In genomic region chr4:150605804-150606203, GRCm38 (mm10) we compare ENCODE assay signal across 12 mouse cellular contexts. TPM values are rescaled to one million over a fixed set of nuclear protein-coding genes. Genes with fewer than 3 reads are reported as not detected.
DNase-seq lines count a peak whose midpoint lies in the region; ATAC-seq and TF ChIP-seq lines count a peak whose summit lies in the region.
"Had no signal": no experiment of that assay in that cellular context is flagged by ENCODE, and none has a peak within 500 bp of the region (broad histone marks: within the 10 kb centered on the region; RNA-seq: fewer than 3 reads in every experiment).

No protein-coding gene starts in this region.

- H3K79me2 ChIP-seq in myocyte (ENCODE audit: control insufficient read depth, insufficient read depth) = peaks cover 13% of the 10 kb centered on the region

- H3K36me3 ChIP-seq in forebrain, embryonic 10.5 days (replicated peaks) = peaks cover 16% of the 10 kb centered on the region
- H3K36me3 ChIP-seq in hindbrain, embryonic 16.5 days (ENCODE audit: control insufficient read depth, insufficient read depth, low read length) = no peaks in the 10 kb centered on the region
- no peaks in the 10 kb centered on the region for H3K36me3 ChIP-seq in myocyte (ENCODE audit: control insufficient read depth, insufficient read depth)

- H3K27ac ChIP-seq in layer of hippocampus, adult 2 months = peak overlapping the region; percentile 86
- H3K27ac ChIP-seq in forebrain, embryonic 10.5 days = peak overlapping the region; percentile 74
- H3K27ac ChIP-seq in hindbrain, embryonic 16.5 days (ENCODE audit: low read depth, low read length) = peak overlapping the region; percentile 84

- no peak overlapping the region for H3K4me2 ChIP-seq in hindbrain, embryonic 16.5 days (ENCODE audit: low read length)
- no peak overlapping the region for H3K4me2 ChIP-seq in myocyte (ENCODE audit: low read depth)

- H3K9me3 ChIP-seq in forebrain, embryonic 10.5 days = no peaks in the 10 kb centered on the region
- H3K9me3 ChIP-seq in hindbrain, embryonic 16.5 days (ENCODE audit: control insufficient read depth, low read length) = no peaks in the 10 kb centered on the region

- 86% methylated on average over 3 of the region's 3 CpGs for WGBS in forebrain, embryonic 10.5 days
- 86% methylated on average over 3 of the region's 3 CpGs for WGBS in hindbrain, embryonic 16.5 days

- peaks cover 42% of the 10 kb centered on the region for H3K4me1 ChIP-seq in forebrain, embryonic 10.5 days
- H3K4me1 ChIP-seq in hindbrain, embryonic 16.5 days (ENCODE audit: control insufficient read depth, insufficient read depth, low read depth, low read length) = peaks cover 23% of the 10 kb centered on the region

- TF ChIP-seq POLR2A in myocyte (IDR thresholded peaks at IDR 0.05; ENCODE audit: insufficient read length, low read depth) = no peak

- H3K27me3 ChIP-seq in forebrain, embryonic 10.5 days (ENCODE audit: poor library complexity, severe bottlenecking) = no peaks in the 10 kb centered on the region
- H3K27me3 ChIP-seq in hindbrain, embryonic 16.5 days (replicated peaks; ENCODE audit: control insufficient read depth, insufficient read depth, low read length) = no peaks in the 10 kb centered on the region
- no peaks in the 10 kb centered on the region for H3K27me3 ChIP-seq in myocyte (ENCODE audit: control insufficient read depth, insufficient read depth, insufficient read length)

- ATAC-seq in hindbrain, embryonic 16.5 days = no peak
- no peak for ATAC-seq in erythroid progenitor cell, adult 5-6 weeks (replicated peaks; ENCODE audit: low FRiP score, poor library complexity, severe bottlenecking)
- ATAC-seq: CD4-positive, CD25-positive, alpha-beta regulatory T cell, adult 4 months; intestine, postnatal 0 days had no signal

- DNase-seq in layer of hippocampus, adult 2 months (ENCODE audit: low spot score in 2 of 2) = no peak
- DNase-seq in layer of hippocampus, postnatal 10 days (ENCODE audit: low spot score in 2 of 2) = no peak
- no peak for DNase-seq in forebrain, embryonic 10.5 days (ENCODE audit: extremely low spot score, low spot score)
- DNase-seq in gastrocnemius, postnatal 36 days = no peak
- no peak for DNase-seq in ovary, adult 18-20 months (ENCODE audit: low spot score)
- DNase-seq: lung, postnatal 14 days had no signal

- no peak overlapping the region for H3K9ac ChIP-seq in hindbrain, embryonic 16.5 days (ENCODE audit: low read depth, low read length)

- no peak overlapping the region for H3K4me3 ChIP-seq in layer of hippocampus, adult 2 months
- H3K4me3 ChIP-seq in forebrain, embryonic 10.5 days = peak overlapping the region; percentile 5; the same call in 1 of the 2 replicates
- no peak overlapping the region for H3K4me3 ChIP-seq in hindbrain, embryonic 16.5 days (ENCODE audit: low read length)
- H3K4me3 ChIP-seq in myocyte = no peak overlapping the region

- no peak overlapping the region for H3ac ChIP-seq in myocyte (ENCODE audit: control insufficient read depth, insufficient read length)

- TF ChIP-seq CTCF in layer of hippocampus, adult 2 months (conservative IDR thresholded peaks at IDR 0.05) = no peak

- intact Hi-C loops in gastrocnemius, postnatal 36 days (cut with DNase I) = no loop called here

TF ChIP-seq in myocyte, 11 proteins besides CTCF, POLR2A, EP300 and RAD21:
- peak; percentile 17 for TF ChIP-seq POLR2AphosphoS2 (IDR thresholded peaks at IDR 0.05; ENCODE audit: insufficient read length, low read depth)
- TF ChIP-seq SRF (IDR thresholded peaks at IDR 0.05; ENCODE audit: control insufficient read depth, insufficient read length, low read depth) = no peak
- TF ChIP-seq MAX (IDR thresholded peaks at IDR 0.05; ENCODE audit: low read depth) = no peak
- no peak for TF ChIP-seq REST (IDR thresholded peaks at IDR 0.05; ENCODE audit: insufficient read depth, insufficient read length)
- no peak for TF ChIP-seq MYOG (IDR thresholded peaks at IDR 0.05; ENCODE audit: control insufficient read depth in 1 of 3, insufficient read depth in 1 of 3, insufficient read length in 2 of 3, low read depth in 2 of 3)
- no peak for TF ChIP-seq USF1 (IDR thresholded peaks at IDR 0.05; ENCODE audit: low read depth)
- no peak for TF ChIP-seq E2F4 (IDR thresholded peaks at IDR 0.05; ENCODE audit: insufficient read depth)
TF ChIP-seq in myocyte: peak in this region for 1.

RNA-seq across cellular contexts. Expression of gene Slc45a1, which starts 46.2 kb away (rescaled TPM):
- 10 to 100 TPM; 39.7 to 40.1 TPM for total RNA-seq in layer of hippocampus, adult 2 months (2021)
- total RNA-seq in layer of hippocampus, postnatal 10 days (2021) = 10 to 100 TPM; 43.2 to 45.3 TPM
- 1.1 and 1.6 TPM in 2 replicates for polyA plus RNA-seq in forebrain, embryonic 10.5 days (2016; fragmentation: Nextera tagmentation; extraction: Ambion mirVana)
- 44.7 and 46.7 TPM in 2 replicates for polyA plus RNA-seq in hindbrain, embryonic 16.5 days (2015; fragmentation: Nextera tagmentation; extraction: Ambion mirVana)
- polyA plus RNA-seq in myocyte (2012; fragmentation: generic; extraction: Trizol) = not detected
- total RNA-seq in gastrocnemius, postnatal 36 days (2021) = not detected
- total RNA-seq in erythroid progenitor cell, adult 5-6 weeks (2015; ENCODE audit: low replicate concordance) = not detected in 2 replicates
- total RNA-seq in erythroid progenitor cell, adult 5-6 weeks (2017; ENCODE audit: low replicate concordance) = not detected in 2 replicates
- total RNA-seq: gastrocnemius, postnatal 4 days had no signal
- polyA plus RNA-seq: CD4-positive, CD25-positive, alpha-beta regulatory T cell, adult 4 months had no signal

Comparison
In these comparisons a context has a peak if more than half of its experiments do, and no peak if none do; other contexts are left out.
1. RNA of gene Slc45a1, which starts 46.2 kb away (total RNA-seq): 43.2 to 45.3 TPM in layer of hippocampus, postnatal 10 days and 39.7 to 40.1 TPM in layer of hippocampus, adult 2 months; not detected in gastrocnemius, postnatal 36 days and not detected in erythroid progenitor cell, adult 5-6 weeks; every median in the first group is over 10 times any median in the second.
2. Peak in every context shown above with its lines, with median percentiles within 50 percentile points of each other: H3K27ac ChIP-seq.